Mouse (Mus musculus) embryo, embryonic 11 days (tissue): ENCODE results near the gene Synm.

Source experiments
- DNase-seq: peaks from one replicate; pipeline ENCODE4 v3.0.0-alpha.2; 2015

Synm gene

DNA sequence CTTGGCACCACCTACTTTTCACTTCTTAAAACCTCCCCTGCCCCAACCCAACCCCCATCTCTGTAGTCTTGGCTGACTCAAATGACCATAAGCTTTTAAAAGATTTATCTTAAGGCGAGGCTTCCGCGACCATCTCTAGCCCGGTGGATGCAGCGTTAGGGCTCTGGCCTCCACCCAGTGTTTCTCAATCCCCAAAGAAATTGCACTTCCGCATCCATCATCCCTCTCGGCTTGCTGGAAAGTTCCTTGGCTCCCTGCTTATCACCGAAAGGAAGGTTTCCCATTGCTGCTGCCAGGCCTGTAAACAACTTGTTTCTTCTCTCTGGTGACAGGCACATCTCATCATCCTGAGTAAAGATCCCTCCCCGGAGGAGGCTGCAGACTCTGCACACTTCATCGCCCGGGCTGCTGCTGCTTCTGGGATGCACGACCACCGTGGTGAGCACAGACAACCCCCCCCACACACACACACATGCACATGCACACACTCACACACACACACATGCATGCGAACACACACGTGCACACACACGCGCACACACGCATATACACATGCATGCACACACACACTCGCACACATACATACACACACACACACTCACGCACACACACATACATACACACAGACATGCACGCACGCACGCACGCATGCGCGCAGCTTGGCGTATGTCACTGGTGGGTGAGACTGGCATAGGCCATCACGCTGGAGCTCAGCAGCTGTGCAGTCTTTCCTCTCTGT, 61.5 kb downstream of the Synm start:
- DNase-seq, result no peak

- DNase-seq, result no peak
Observed at GRCm38 (mm10) chr7:67695906-67696305, 63.6 kb downstream of the Synm start.

GRCm38 (mm10) chr7:67692791-67693538, 66.6 kb downstream of the Synm start:
- DNase-seq, result no peak

DNA sequence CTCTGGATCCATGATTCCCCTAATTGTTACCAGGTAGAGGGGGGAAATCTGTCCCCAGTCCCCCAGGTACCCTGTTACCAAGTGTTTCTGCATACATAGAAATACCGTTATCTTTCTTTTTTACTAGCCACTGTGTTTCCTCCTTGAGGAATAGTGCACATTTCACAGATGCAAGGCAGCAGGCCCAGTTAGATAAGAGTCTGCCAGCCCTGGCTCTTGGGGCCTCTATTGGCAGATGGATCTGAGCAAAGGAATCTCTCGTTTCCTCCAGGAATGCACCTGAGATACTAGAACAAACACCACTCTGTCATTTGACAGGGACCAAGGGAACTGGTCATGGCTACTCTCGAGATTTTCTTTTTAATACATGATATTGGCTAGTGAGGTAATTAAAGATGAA, 67.4 kb downstream of the Synm start:
- DNase-seq, result no peak

DNA sequence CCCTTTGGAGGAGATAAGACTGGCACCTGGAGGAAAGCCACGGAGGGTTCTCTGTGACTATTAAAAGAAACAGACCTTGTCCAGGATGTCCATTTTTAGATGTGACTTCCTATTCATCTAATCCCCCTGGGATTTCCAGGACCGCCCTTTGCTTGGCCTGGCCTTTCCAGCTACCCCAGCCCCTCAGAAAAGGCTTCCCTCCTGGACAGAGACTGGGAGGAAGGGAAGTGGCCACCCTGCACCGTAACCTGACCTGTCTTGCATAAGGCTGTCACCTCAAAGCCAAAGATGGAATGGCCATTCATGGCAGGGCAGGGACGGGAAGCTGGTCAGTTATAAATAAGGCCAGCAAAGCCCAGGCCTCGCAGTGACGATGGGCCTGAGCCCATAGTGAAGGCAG, 68.5 kb downstream of the Synm start:
- no peak for DNase-seq

DNA sequence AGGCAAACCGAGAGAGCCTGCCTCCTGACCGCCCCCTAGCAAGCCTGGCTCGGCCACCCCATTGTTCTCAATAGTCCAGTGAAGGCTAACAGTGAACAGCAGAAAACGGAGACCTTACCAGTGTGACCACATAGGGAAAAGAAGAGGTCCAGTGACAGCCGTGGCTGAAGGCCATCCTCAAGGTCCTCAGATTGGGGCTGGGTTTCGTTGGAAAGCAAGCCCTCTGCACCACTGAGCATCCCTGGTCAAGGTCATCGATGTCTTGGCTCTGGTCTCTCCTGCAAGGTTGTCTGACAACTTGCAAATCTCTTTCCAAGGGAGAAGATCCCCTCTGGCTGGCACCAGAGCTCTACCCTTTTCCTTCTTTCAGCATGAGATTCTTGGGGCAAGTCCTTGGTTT, 69.7 kb downstream of the Synm start:
- DNase-seq, result no peak

DNA sequence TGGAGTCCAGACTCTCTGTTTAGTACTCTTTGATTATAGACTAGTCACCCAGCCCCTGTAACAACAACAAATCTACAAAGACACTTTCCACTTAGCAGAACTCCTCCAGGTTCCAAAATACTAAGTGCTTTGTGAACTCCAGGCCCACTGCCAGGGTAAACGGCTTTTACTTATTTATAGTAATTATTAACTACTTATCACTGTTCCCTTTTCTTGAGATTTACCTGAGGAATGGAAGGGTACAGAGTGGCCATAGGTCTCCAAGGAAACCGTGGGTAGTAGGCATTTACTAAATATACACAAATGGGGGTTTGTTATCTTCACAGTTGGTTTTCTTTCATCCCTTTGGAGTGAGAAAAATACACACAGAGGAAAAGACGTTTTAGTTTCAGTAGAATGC, 71.3 kb downstream of the Synm start:
- no peak for DNase-seq

- no peak for DNase-seq
Observed at GRCm38 (mm10) chr7:67686545-67686944, 73.0 kb downstream of the Synm start.

- DNase-seq, result no peak
Observed at GRCm38 (mm10) chr7:67683006-67683405, 76.5 kb downstream of the Synm start.

DNA sequence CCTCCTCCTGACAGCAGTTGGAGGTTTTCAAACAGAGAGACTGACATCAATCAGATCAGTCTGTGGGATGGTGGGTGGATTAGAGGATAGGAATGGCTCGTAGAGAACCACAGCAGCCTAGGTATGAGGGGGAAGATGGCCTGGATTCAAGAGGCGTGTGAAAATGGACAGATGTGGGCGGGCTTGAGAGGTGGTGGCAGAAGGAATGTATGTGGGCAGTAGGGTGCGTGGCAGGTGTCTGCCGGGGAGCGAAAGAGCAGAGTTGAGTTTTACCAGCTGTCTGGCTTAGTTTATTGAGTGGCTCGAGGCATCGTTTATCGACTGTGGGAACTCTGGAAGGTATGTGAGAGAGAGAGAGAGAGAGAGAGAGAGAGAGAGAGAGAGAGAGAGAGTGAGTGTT, 78.5 kb downstream of the Synm start:
- DNase-seq, result no peak
